Mouse (Mus musculus) embryonic stem cell, embryonic (primary cell): ENCODE measurements at regions not wholly inside any gene's neighbourhood (a gene's known extent, or its start where the extent isn't known, plus 50 kb on each side); places are given as distances from the start of the nearest gene placed in this dataset.

ENCODE experiments used
- CTCF ChIA-PET, 4 experiments: fragments of 300-600 bp in 2 of 4; fragments of 350-600 bp in 2 of 4; sonication (Branson Sonifier 250); formaldehyde crosslinking; loops; one replicate each; lab custom pipeline; 2022; ENCODE audit warnings: inconsistent platforms in 2 of 4; lab: Charles Lee
- POLR2A ChIA-PET, 4 experiments: fragments of 300-600 bp in 2 of 4; fragments of 350-600 bp in 2 of 4; sonication (Branson Sonifier 250); formaldehyde crosslinking; loops; one replicate each; lab custom pipeline; 2022; ENCODE audit warnings: antibody characterized with exemption in 4 of 4, inconsistent platforms in 1 of 4; lab: Charles Lee

DNA sequence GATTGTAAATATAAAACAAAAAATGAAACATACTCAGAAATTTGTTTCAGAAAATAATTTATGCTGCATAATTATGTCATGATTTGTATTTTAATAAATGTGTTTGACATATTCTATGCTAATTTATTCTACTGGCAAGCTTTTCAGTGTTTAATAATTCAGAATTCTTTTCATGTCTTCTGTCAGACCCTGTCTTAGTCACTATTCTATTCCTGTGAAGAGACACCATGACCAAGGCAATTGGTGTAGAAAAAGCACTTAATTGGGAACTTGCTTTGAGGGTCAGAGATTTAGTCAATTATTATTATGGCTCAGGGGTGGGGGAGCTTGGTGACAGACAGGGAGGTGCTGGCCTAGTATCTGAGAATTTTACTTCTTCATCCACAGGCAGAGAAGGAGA is 402.6 kb upstream of the Fam174a start:
- ChIA-PET CTCF (no interaction called here), POLR2A (no interaction called here)
